Mouse (Mus musculus): ENCODE data around the gene Epsti1.
A peak's percentile ranks its signal among the peaks of the same experiment; 100 is the strongest.

Gene Epsti1

GRCm38 (mm10) chr14:77923076-77923865, 19.2 kb downstream of the Epsti1 start:
- no peak for DNase-seq (ENCODE audit: low read depth, low spot score)

GRCm38 (mm10) chr14:77925414-77925813, 21.4 kb downstream of the Epsti1 start:
- DNase-seq (ENCODE audit: low read depth, low spot score), result no peak

DNA sequence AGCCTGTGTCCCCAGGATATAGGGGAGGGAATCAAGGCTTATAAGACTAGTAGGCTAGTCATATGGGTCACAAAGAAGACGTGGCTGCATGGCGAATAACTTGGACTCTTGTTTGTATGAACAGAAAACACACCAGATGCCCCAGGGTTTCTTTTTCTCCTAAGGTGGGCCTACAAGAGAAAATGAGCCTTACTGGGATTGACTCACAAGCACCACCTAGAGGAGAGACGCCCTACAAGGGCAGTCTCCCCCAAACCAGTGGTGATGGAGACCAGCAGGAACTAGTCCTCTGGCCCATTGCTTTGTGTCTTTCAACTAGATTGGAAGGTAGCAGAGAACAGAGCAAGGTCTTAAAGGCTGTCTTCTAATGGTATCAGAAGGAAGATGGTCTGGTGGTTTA, 22.7 kb downstream of the Epsti1 start:
- DNase-seq (ENCODE audit: low read depth, low spot score), result no peak

DNA sequence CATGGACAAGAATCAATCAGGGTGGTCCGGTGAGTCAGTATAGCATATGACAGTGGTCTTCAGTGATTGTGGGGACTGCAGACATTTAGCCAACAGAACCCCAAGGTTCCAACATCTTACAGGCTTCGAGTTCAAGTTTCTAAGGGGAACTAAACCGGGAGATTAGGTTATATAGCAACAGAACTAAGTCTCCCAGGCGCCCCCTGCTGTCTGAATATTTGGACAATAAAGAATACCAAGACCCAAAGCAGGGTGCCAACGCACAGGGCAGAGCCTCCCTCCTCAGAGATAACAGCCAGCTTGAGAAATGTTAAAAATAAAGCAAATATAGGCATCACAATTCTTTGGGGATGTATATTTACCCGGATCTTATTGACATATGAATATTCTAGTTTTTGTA, 24.0 kb downstream of the Epsti1 start:
- DNase-seq (ENCODE audit: low read depth, low spot score), result peak; percentile 44

GRCm38 (mm10) chr14:77928653-77929052, 24.6 kb downstream of the Epsti1 start:
- DNase-seq (ENCODE audit: low read depth, low spot score), result no peak

DNA sequence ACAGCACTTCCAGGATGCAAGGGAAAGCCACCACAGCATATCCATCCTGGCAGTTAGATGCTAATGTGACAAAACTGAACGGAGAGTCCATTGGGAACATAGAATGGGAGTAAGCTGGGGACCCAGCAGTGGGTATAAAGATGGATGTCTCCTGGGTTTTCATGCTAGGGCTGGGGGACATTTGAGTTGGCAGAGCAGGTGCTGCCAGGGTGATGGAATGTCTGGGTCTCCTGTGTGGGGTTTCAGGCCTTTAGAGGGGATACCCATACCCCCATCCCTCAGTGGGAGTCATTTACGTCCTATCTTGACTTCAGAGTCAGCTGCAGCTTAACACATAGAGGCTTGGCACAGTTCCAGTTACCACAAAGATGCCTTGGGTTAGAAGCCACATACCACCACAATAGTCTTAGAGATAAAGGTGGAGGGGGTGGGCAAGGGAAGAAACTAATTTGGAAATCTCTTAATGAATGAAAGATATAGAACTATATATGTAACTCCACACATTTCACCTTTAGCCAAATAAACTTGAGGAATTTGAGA, 25.2 kb downstream of the Epsti1 start:
- DNase-seq (ENCODE audit: low read depth, low spot score), result no peak

GRCm38 (mm10) chr14:77932150-77933047, 28.4 kb downstream of the Epsti1 start:
- DNase-seq (ENCODE audit: low read depth, low spot score), result no peak

- DNase-seq (ENCODE audit: low read depth, low spot score), result no peak
Observed at GRCm38 (mm10) chr14:77933243-77933642, 29.2 kb downstream of the Epsti1 start.

DNA sequence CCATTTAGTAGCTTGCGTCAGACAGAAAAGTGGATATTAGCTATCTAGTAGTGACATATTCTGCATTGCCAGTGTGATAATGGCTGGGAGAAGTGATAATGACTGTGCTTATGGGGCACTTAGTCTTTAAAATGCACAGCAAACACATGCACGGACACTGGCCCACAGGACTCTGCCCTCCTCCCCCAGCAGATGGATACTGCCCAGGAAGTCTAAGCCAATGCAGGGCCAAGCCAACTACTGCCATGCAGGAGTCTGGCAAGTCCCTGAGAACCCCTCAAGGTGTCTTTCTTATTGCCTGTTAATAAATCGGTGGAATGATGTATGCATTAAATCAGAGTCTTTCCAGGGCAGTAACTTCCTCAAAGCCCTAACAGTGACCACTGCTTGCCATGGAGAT, 30.4 kb downstream of the Epsti1 start:
- DNase-seq (ENCODE audit: low read depth, low spot score), result no peak

DNA sequence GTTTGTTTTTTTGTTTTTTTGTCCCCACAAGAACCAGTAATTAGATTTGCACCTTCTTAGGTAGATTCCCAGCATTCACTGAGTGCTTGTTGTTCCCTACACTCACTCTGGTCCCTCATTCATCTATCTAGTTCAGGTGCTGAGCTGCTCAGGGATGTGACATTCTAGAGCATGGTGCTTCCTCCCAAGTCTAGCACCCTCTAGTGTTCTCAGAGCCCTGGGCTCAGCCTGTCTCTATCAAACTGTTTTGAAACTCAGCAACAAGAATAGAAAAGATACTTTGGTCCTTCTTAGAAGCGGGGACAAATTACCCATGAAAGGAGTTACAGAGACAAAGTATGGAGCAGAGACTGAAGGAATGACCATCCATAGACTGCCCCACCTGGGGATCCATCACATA, 37.1 kb downstream of the Epsti1 start:
- DNase-seq (ENCODE audit: low read depth, low spot score), result no peak

GRCm38 (mm10) chr14:77942235-77942634, 38.2 kb downstream of the Epsti1 start:
- no peak for DNase-seq (ENCODE audit: low read depth, low spot score)

GRCm38 (mm10) chr14:77942793-77943558, 38.9 kb downstream of the Epsti1 start:
- DNase-seq (ENCODE audit: low read depth, low spot score), result no peak

DNA sequence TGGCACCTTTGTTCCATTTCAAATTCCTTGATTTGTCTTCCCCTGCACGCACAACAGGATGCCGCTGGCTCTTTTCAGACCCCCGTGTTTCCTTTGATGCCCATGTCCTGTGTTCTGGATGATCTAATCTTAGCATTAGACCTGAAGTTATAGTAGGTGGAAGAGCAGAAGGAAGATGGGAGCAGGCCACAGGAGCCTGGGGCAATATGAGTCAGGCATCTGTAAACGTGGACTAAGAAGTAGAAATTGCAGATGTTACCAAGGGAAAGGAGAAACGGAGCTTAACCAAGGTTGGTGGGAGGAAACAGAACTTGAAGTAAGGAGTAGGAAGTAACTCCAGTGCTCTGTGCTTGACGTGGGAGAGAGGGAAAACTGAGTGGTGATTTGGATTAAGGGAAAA, 57.7 kb downstream of the Epsti1 start:
- no peak for DNase-seq (ENCODE audit: low read depth, low spot score)

GRCm38 (mm10) chr14:77963525-77963924, 59.5 kb downstream of the Epsti1 start:
- DNase-seq (ENCODE audit: low read depth, low spot score), result no peak

DNA sequence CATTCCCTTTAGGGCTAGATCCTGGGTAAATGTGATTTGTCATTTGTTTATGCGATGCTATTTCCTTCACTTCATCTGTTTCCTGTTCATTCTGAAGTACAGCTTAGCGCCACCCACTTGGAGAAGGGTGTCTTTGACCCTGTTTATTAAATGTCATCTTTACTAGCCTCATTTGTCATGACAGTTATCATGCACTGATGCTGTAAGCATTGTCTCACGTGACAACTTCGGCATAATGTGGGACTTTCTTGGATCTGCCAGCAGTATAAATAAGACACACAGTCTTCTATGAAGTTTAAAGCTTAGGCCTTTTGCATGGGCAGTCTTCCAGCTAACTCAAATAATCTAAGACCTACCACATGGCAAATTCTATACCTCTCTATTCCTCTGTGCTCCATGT, 67.3 kb downstream of the Epsti1 start:
- no peak for DNase-seq (ENCODE audit: low read depth, low spot score)

DNA sequence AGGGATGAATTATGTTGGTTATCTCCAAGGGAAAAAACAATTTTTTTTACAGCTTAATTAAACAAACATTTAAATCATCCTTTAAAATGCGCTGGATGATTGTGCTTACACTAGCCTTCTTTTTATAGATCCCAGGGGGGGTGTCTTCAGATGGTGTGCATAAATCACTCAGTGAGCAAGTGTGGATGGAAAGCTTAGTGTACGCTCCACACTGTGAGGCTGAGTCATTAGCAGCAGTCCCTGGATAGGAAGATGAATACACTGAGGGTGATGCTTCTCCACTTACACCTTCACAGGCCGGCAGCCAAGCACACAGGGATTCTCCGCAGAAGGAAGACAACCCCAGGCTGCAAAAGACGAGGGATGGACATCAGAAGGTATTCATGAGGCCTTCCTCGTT, 70.2 kb downstream of the Epsti1 start:
- DNase-seq (ENCODE audit: low read depth, low spot score), result no peak

DNA sequence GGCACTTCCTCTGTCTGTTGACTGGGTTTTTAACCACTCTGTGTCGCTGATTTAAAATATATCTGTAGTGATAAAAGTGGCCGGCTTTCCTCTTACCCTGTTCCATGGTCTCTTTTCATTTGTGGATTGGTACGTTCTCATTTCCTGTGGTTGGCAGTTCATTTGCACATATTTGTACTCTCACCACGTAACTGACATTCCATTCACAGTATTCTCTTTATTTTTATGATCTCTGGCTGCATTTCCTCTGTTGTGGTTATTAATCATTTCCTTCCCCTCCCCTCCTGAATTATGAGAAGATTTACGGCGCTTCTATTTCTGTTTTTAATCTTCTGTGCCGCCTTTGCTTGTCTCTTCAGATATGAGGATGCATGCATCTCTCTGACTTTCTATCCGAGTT, 71.7 kb downstream of the Epsti1 start:
- no peak for DNase-seq (ENCODE audit: low read depth, low spot score)

GRCm38 (mm10) chr14:77981516-77981915, 77.5 kb downstream of the Epsti1 start:
- no peak for DNase-seq (ENCODE audit: low read depth, low spot score)

DNA sequence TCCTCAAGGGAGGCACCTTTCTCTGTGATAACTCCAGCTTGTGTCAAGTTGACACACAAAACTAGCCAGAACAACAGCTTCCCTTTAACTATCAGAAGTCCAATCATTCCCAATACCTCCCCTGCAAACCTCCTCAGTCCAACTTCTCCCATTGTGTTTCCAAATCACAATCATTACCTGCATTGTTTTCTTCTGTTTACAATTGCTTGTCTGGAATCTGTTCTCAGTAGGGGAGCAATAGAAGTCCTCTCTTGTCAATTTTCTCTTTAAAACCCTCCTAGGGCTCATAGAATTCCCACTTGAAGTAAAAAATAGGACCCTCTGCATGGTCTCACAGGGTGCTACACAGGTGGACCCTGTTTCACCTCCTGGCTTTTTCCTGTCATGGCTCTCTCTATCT, 93.7 kb downstream of the Epsti1 start:
- DNase-seq (ENCODE audit: low read depth, low spot score), result no peak

- DNase-seq (ENCODE audit: low read depth, low spot score), result no peak
Observed at GRCm38 (mm10) chr14:78004486-78004885, 100.4 kb downstream of the Epsti1 start.

GRCm38 (mm10) chr14:78008019-78008418, 104.0 kb downstream of the Epsti1 start:
- DNase-seq (ENCODE audit: low read depth, low spot score), result no peak

GRCm38 (mm10) chr14:78011808-78012207, 107.8 kb downstream of the Epsti1 start:
- DNase-seq (ENCODE audit: low read depth, low spot score), result no peak

Measured in embryo, embryonic 11.5 days (tissue).